Mouse (Mus musculus) heart, postnatal 25 days (tissue): ENCODE measurements around the gene Gse1. TPM values are rescaled to one million over a fixed set of nuclear protein-coding genes. Genes with fewer than 3 reads are reported as not detected.

ENCODE experiments used
- DNase-seq: peaks from one replicate; pipeline ENCODE4 v3.0.0; 2022; ENCODE audit warnings: low spot score
- intact Hi-C: fragments of 180-260 bp; cut with DNase I; formaldehyde crosslinking; loops from one replicate; pipeline ENCODE4 v1.15.1; 2025
- total RNA-seq, 2 experiments: library from RNA; stranded (reverse); gene quantifications; 2 replicates each; pipeline ENCODE4 v1.2.3; 2021

The Gse1 gene
- total RNA-seq, 2 experiments from 2014 or later, result 20.1 to 25.9 TPM

GRCm38 (mm10) chr8:120449608-120450031 is 221.4 kb downstream of the Gse1 start:
- intact Hi-C loops, result no loop called here
- DNase-seq, result no peak

- intact Hi-C loops, result no loop called here
- DNase-seq, result no peak
These were observed 223.9 kb downstream of the Gse1 start for GRCm38 (mm10) chr8:120452111-120452510.

GRCm38 (mm10) chr8:120454404-120454803 is 226.1 kb downstream of the Gse1 start:
- no peak for DNase-seq
- intact Hi-C loops, result no loop called here

- DNase-seq, result no peak
- intact Hi-C loops, result no loop called here
These were observed 232.1 kb downstream of the Gse1 start for GRCm38 (mm10) chr8:120460375-120460774.

GRCm38 (mm10) chr8:120462119-120462551 is 233.9 kb downstream of the Gse1 start:
- no peak for DNase-seq
- intact Hi-C loops, result no loop called here

GRCm38 (mm10) chr8:120462611-120463010 is 234.4 kb downstream of the Gse1 start:
- no peak for DNase-seq
- intact Hi-C loops, result no loop called here

GRCm38 (mm10) chr8:120463918-120464584 is 235.8 kb downstream of the Gse1 start:
- intact Hi-C loops, result no loop called here
- DNase-seq, result no peak

- DNase-seq, result no peak
- intact Hi-C loops, result no loop called here
These were observed 236.3 kb downstream of the Gse1 start for GRCm38 (mm10) chr8:120464585-120464937.

GRCm38 (mm10) chr8:120465710-120466109 is 237.5 kb downstream of the Gse1 start:
- intact Hi-C loops, result loop anchor here (5.0 kb wide), 1 partner anchor 58 kb away; no protein-coding TSS in a partner anchor
- no peak for DNase-seq

GRCm38 (mm10) chr8:120466266-120466665 is 238.0 kb downstream of the Gse1 start:
- intact Hi-C loops, result loop anchor here (5.0 kb wide), 1 partner anchor 59 kb away; no protein-coding TSS in a partner anchor
- no peak for DNase-seq

GRCm38 (mm10) chr8:120467598-120467997 is 239.3 kb downstream of the Gse1 start:
- no peak for DNase-seq

GRCm38 (mm10) chr8:120470170-120470569 is 241.9 kb downstream of the Gse1 start:
- no peak for DNase-seq
- intact Hi-C loops, result no loop called here

More at GRCm38 (mm10) chr8:120467598-120467997, 239.3 kb downstream of the Gse1 start:
- intact Hi-C loops, result loop anchor here (5.0 kb wide), 1 partner anchor 60 kb away; no protein-coding TSS in a partner anchor

- intact Hi-C loops, result no loop called here
- no peak for DNase-seq
These were observed 242.9 kb downstream of the Gse1 start for GRCm38 (mm10) chr8:120471166-120471565.

GRCm38 (mm10) chr8:120471752-120472151 is 243.5 kb downstream of the Gse1 start:
- intact Hi-C loops, result loop anchor here (2.0 kb wide), 1 partner anchor 33 kb away; no protein-coding TSS in a partner anchor
- DNase-seq, result no peak

GRCm38 (mm10) chr8:120472230-120472629 is 244.0 kb downstream of the Gse1 start:
- intact Hi-C loops, result loop anchor here (2.0 kb wide), 1 partner anchor 33 kb away; no protein-coding TSS in a partner anchor
- no peak for DNase-seq

GRCm38 (mm10) chr8:120473729-120474364 is 245.6 kb downstream of the Gse1 start:
- intact Hi-C loops, result loop anchor here (2.0 kb wide), 1 partner anchor 31 kb away; no protein-coding TSS in a partner anchor
- DNase-seq, result peak; percentile 63

GRCm38 (mm10) chr8:120474496-120475235 is 246.4 kb downstream of the Gse1 start:
- intact Hi-C loops, result no loop called here
- DNase-seq, result no peak

- intact Hi-C loops, result no loop called here
- no peak for DNase-seq
These were observed 247.4 kb downstream of the Gse1 start for GRCm38 (mm10) chr8:120475462-120476201.

GRCm38 (mm10) chr8:120476711-120477575 is 248.7 kb downstream of the Gse1 start:
- no peak for DNase-seq
- intact Hi-C loops, result no loop called here
